Mouse (Mus musculus) ZHBTc4 (cell line): ENCODE data around the gene Anxa5.

Source experiments
- DNase-seq: peaks from one replicate; pipeline ENCODE4 v3.0.0-alpha.2; 2011; ENCODE audit warnings: low read depth, low spot score

Anxa5 gene

DNA sequence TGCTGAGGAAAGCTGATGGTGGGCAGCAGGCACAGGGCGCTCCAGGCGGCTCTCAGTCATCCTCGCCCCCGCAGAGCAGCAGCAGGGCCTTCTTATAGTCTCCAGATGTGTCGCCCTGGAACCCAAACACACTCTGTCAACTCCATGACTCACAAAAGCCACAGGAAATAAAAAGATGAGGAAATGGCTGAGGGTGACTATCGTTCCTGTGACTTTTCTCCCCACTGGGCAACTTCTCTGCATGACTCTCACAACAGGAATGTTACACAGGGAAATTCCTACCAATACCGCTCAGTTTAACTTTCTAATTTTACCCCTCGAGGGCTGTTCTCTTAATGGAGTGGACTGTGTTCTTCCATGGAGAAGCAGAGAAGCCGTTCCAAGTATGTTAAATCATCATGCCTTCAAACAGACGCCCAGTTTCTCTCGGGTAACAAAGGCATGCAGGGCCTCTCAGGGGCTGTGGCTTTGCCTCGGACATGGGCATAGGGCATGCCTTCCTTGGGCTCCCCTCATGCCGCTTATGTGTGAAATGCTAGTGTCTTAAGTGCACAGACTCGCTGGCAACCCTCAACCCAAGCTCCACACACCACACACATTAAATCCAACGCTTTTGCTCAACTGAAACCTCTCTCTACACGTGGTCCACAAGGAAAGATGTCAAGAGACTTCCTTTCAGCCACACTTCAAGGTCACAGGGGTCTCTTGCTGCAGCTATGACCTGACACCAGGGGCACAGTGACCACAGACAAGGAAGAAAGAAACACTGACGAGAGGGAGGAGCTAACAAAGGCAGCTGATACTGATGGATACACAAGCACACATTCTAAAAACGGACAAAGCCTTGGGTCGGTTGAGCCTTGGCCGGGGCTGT, 26.2 kb downstream of the Anxa5 start:
- no peak for DNase-seq

- DNase-seq = no peak
Measured at GRCm38 (mm10) chr3:36446918-36447317, 28.8 kb downstream of the Anxa5 start.

- DNase-seq = no peak
Measured at GRCm38 (mm10) chr3:36446506-36446905, 29.2 kb downstream of the Anxa5 start.

DNA sequence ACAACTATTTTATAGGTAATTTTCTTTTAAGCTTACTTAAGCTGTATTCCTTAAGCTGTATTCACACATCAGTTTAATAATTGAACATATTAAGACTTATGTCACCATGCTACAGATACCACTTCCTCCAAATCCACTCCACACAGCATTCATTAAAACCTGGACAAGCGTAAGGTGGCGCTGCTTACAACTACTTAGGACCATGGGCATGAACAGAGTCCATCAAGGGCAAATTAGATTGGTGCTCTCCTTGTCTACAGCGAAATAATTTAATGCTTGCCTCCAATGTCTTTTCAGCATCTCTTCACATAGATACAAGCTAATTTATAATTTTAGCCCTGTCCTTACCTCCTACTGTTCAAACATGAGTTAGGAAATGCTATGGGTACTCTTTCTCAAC, 29.7 kb downstream of the Anxa5 start:
- DNase-seq = no peak

- DNase-seq = peak; percentile 59
Measured at GRCm38 (mm10) chr3:36442426-36442825, 33.3 kb downstream of the Anxa5 start.

- DNase-seq = peak; percentile 25
Measured at GRCm38 (mm10) chr3:36440280-36440679, 35.4 kb downstream of the Anxa5 start.

DNA sequence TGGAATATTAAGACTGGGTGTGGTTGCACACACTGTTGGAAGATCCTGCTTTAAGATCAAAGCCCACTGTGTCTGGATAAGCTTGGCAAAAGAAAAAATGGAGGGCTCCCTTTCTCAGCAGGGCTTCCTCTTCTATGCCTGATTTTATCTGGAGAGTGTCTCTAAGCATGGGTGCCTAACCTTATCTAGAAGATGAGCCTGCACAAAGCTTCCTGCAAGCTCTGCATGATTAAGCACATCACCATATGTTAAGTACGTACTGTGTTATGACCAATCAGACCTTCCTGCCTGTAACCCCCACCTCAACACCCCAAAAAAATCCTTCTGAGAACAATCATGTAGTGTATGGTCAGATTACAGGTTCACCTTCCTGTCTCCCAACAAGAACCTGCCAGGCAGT, 45.3 kb downstream of the Anxa5 start:
- no peak for DNase-seq

GRCm38 (mm10) chr3:36427386-36427785, 48.3 kb downstream of the Anxa5 start:
- no peak for DNase-seq

GRCm38 (mm10) chr3:36409456-36409855, 66.2 kb downstream of the Anxa5 start:
- no peak for DNase-seq

GRCm38 (mm10) chr3:36406967-36407366, 68.7 kb downstream of the Anxa5 start:
- no peak for DNase-seq

DNA sequence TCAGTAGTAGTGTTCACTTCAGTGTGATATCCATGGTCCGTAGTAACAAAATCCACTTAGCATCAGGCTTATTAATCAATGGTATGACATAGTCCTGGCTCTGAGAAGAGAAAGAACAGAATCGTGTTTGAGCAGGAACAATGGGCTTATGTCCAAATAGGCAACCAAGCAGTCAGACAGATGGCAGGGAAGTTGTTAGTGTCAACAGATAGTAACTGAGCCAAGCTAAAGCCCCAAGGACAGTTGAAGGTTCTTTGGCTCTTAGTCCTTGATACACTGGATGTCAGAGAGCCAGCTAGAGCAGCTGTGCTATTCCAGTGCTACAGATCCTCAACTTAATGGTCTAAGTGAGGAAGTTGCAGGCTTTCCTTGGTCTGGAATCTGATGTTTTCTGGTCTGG, 69.4 kb downstream of the Anxa5 start:
- no peak for DNase-seq

DNA sequence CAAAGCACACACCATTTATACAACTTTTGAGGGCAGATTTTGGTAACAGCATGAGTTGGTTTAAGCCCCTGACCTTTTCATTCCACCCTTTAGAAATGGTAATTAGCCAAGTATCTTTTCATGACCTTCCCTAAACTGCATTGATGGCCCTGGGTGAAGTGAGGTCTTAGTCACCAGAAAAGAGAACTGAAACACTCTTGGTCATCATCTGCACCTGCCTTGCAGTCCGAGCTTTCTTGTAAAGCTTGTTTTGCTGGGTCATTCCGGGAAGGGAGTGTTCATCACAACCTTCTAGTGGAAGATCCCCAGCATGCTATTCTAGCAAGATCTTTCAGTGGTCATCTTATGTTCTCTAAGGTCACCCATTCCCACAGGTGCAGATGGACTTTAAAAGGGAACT, 73.8 kb downstream of the Anxa5 start:
- peak; percentile 63 for DNase-seq

- DNase-seq = no peak
Measured at GRCm38 (mm10) chr3:36400657-36401056, 75.0 kb downstream of the Anxa5 start.
